Mouse (Mus musculus): ENCODE measurements around the gene Gm45140. TPM values are rescaled to one million over a fixed set of nuclear protein-coding genes. Genes with fewer than 3 reads are reported as not detected.
"Not testable (repeated sequence)": the region's sequence is repeated elsewhere in the genome, so short reads cannot be mapped to it uniquely, and the experiment has no call there.

Gene Gm45140
- polyA plus RNA-seq, 1 experiment from 2014 or later: 2.2 TPM

DNA sequence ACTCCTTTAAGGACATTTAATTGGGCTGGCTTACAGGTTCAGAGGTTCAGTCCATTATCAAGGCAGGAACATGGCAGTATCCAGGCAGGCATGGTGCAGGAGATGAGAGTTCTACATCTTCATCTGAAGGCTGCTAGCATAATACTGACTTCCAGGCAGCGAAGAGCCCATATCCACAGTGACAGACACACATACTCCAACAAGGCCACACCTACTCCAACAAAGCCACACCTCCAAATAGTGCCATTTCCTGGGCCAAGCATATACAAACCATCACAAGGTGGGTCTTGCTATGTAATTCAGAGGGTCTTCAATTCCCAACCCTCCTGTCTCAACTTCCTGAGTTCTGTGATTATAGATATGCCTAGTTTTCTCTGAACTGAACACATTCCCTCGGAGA lies 71.3 kb downstream of the Gm45140 start:
- H3K27me3 ChIP-seq; ATAC-seq (replicated peaks; ENCODE audit: insufficient number of reproducible peaks, insufficient read depth, low FRiP score, low read depth); H3K4me3 ChIP-seq; H3K4me2 ChIP-seq; H3K36me3 ChIP-seq; H3K4me1 ChIP-seq (replicated peaks); H3K27ac ChIP-seq; H3K9ac ChIP-seq; H3K9me3 ChIP-seq (replicated peaks): not testable (repeated sequence)
- 94% methylated on average over 2 of the region's 2 CpGs for WGBS

DNA sequence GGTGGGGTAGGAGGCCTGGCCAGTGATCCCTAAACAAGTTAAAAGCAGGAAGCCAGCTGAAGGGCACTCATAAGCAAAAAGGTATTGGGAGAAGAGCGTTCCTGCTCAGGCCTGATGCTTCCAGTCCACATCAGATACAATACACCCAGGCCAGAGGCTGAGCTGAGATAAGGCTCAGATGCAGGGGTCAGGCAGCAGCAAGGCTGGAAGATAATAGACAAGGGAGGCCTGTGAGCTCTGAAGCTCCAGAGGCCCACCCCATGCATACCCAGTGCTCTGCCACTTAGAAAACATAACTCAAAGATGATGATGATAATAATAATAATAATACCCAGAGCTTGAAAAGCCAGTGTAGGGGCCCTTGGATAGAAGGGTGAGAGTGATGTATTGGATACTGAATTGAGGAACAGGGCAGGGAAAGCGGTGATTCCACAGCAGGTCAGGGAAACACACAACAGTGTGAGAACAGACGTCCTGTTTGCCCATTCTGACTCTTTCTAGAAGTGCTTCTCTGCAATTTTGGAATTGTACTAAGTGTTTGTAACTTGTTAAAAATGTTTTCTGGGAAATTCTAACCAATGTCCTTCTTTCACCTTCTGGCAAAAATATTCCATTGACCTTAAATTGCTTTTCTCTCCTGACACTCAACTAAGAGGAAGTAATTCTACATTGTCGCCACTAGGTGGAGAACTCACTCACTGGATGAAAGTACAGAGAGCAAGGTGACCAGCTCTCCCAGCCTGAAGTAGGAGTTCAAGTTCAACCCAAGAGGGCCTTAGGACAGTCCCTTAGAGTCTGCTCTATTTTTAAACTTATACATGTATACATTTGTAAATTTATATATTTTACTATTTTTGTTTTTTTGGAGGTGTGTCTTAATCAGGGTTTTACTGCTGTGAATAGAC lies 72.0 kb downstream of the Gm45140 start:
- no peak for ATAC-seq (replicated peaks; ENCODE audit: insufficient number of reproducible peaks, insufficient read depth, low FRiP score, low read depth)
- H3K27me3 ChIP-seq: no peaks in the 10 kb centered on the region
- H3K27ac ChIP-seq: no peak overlapping the region
- no peaks in the 10 kb centered on the region for H3K9me3 ChIP-seq (replicated peaks)
- no peak overlapping the region for H3K4me2 ChIP-seq
- no peaks in the 10 kb centered on the region for H3K4me1 ChIP-seq (replicated peaks)
- no peak overlapping the region for H3K9ac ChIP-seq
- no peaks in the 10 kb centered on the region for H3K36me3 ChIP-seq
- H3K4me3 ChIP-seq: no peak overlapping the region
- WGBS: 59% methylated on average over 4 of the region's 4 CpGs

- Histone ChIP-seq H3K27me3 (no peaks in the 10 kb centered on the region), H3K9ac (no peak overlapping the region), H3K36me3 (no peaks in the 10 kb centered on the region), H3K4me2 (no peak overlapping the region), H3K9me3 (replicated peaks) (no peaks in the 10 kb centered on the region), H3K4me3 (no peak overlapping the region), H3K4me1 (replicated peaks) (no peaks in the 10 kb centered on the region), H3K27ac (no peak overlapping the region)
- no peak for ATAC-seq (replicated peaks; ENCODE audit: insufficient number of reproducible peaks, insufficient read depth, low FRiP score, low read depth)
- 79% methylated on average over 5 of the region's 5 CpGs for WGBS
Measured at GRCm38 (mm10) chr6:87762161-87762560, 73.4 kb downstream of the Gm45140 start.

DNA sequence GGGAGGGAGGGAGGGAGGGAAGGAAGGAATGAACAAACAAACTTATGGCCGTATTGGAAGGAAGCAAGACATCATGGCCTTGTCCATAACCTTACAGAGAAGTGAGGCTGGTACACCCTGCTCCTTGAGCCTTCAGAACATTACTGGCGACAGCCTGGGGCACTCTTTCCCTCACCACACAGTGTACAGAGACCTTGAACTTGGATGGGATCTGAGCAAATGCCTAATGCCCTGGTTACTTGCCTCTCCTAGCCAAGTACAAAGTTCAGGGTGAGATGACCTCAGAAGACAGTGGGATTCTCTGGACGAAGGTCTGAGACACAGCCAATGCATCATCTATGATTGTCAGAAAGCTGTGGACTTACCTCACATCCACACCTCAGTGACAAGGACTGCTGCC lies 75.7 kb downstream of the Gm45140 start:
- H3K36me3 ChIP-seq: no peaks in the 10 kb centered on the region
- H3K9ac ChIP-seq: no peak overlapping the region
- ATAC-seq (replicated peaks; ENCODE audit: insufficient number of reproducible peaks, insufficient read depth, low FRiP score, low read depth): no peak
- H3K27ac ChIP-seq: no peak overlapping the region
- 64% methylated on average over 3 of the region's 3 CpGs for WGBS
- H3K27me3 ChIP-seq: no peaks in the 10 kb centered on the region
- no peaks in the 10 kb centered on the region for H3K4me1 ChIP-seq (replicated peaks)
- no peak overlapping the region for H3K4me3 ChIP-seq
- no peaks in the 10 kb centered on the region for H3K9me3 ChIP-seq (replicated peaks)
- no peak overlapping the region for H3K4me2 ChIP-seq

DNA sequence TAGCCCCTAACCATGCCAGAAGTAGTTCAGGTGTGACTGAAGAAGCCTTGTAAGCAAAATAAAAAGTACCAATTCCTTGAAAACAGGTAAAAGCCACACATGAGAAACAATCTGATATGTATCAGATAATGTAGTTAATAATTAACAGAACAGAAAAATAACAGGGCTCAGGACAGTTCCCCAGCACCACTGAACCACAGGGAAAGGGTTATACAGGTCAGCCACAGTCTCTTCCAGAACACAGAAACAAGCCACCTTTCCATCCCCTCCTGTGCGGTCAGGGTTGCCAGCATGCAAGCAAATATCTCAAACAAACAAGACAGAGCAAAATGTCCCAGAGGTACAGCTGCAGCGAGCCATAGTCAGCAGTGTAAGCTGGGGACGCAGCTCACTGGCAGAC lies 76.2 kb downstream of the Gm45140 start:
- Histone ChIP-seq H3K4me2 (no peak overlapping the region), H3K9me3 (replicated peaks) (no peaks in the 10 kb centered on the region), H3K4me3 (no peak overlapping the region), H3K27me3 (no peaks in the 10 kb centered on the region), H3K4me1 (replicated peaks) (no peaks in the 10 kb centered on the region), H3K9ac (no peak overlapping the region), H3K36me3 (no peaks in the 10 kb centered on the region), H3K27ac (no peak overlapping the region)
- no peak for ATAC-seq (replicated peaks; ENCODE audit: insufficient number of reproducible peaks, insufficient read depth, low FRiP score, low read depth)
- WGBS: 66% methylated on average over 3 of the region's 3 CpGs

GRCm38 (mm10) chr6:87756896-87757295 lies 78.7 kb downstream of the Gm45140 start:
- WGBS: 83% methylated on average over 8 of the region's 8 CpGs
- H3K9ac ChIP-seq: no peak overlapping the region
- H3K4me2 ChIP-seq: no peak overlapping the region
- H3K36me3 ChIP-seq: no peaks in the 10 kb centered on the region
- H3K4me1 ChIP-seq (replicated peaks): no peaks in the 10 kb centered on the region
- H3K27ac ChIP-seq: no peak overlapping the region
- ATAC-seq (replicated peaks; ENCODE audit: insufficient number of reproducible peaks, insufficient read depth, low FRiP score, low read depth): no peak
- no peaks in the 10 kb centered on the region for H3K9me3 ChIP-seq (replicated peaks)
- H3K27me3 ChIP-seq: no peaks in the 10 kb centered on the region
- H3K4me3 ChIP-seq: no peak overlapping the region

DNA sequence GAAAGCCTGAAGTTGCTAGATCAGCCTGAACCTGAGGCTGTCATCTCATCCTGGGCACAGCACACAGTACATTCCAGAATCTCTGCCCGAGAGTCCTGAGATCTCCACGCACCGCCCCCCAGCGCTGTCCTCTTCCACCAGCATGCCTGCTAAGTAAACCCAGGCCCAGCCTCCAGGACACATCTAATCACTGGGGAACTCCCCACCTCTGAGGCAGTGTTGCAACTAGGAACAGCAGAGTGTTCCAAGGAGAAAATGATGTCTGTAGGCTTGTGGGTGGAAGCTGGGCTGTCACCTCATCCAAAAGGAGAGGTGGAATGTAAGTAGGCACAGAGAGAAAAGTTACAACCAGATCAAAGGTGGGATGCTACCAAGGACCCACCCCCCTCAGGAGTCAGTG lies 80.4 kb downstream of the Gm45140 start:
- Histone ChIP-seq H3K9me3 (replicated peaks) (no peaks in the 10 kb centered on the region), H3K4me1 (replicated peaks) (no peaks in the 10 kb centered on the region), H3K4me2 (no peak overlapping the region), H3K27me3 (no peaks in the 10 kb centered on the region), H3K9ac (no peak overlapping the region), H3K4me3 (no peak overlapping the region), H3K27ac (no peak overlapping the region), H3K36me3 (no peaks in the 10 kb centered on the region)
- ATAC-seq (replicated peaks; ENCODE audit: insufficient number of reproducible peaks, insufficient read depth, low FRiP score, low read depth): no peak
- WGBS: 84% methylated on average over 4 of the region's 4 CpGs

- no peak overlapping the region for H3K4me2 ChIP-seq
- no peaks in the 10 kb centered on the region for H3K36me3 ChIP-seq
- H3K9me3 ChIP-seq (replicated peaks): no peaks in the 10 kb centered on the region
- no peaks in the 10 kb centered on the region for H3K4me1 ChIP-seq (replicated peaks)
- 80% methylated on average over 6 of the region's 6 CpGs for WGBS
- H3K4me3 ChIP-seq: no peak overlapping the region
- H3K27ac ChIP-seq: no peak overlapping the region
- ATAC-seq (replicated peaks; ENCODE audit: insufficient number of reproducible peaks, insufficient read depth, low FRiP score, low read depth): no peak
- no peaks in the 10 kb centered on the region for H3K27me3 ChIP-seq
- no peak overlapping the region for H3K9ac ChIP-seq
Measured at GRCm38 (mm10) chr6:87751574-87751973, 84.0 kb downstream of the Gm45140 start.

DNA sequence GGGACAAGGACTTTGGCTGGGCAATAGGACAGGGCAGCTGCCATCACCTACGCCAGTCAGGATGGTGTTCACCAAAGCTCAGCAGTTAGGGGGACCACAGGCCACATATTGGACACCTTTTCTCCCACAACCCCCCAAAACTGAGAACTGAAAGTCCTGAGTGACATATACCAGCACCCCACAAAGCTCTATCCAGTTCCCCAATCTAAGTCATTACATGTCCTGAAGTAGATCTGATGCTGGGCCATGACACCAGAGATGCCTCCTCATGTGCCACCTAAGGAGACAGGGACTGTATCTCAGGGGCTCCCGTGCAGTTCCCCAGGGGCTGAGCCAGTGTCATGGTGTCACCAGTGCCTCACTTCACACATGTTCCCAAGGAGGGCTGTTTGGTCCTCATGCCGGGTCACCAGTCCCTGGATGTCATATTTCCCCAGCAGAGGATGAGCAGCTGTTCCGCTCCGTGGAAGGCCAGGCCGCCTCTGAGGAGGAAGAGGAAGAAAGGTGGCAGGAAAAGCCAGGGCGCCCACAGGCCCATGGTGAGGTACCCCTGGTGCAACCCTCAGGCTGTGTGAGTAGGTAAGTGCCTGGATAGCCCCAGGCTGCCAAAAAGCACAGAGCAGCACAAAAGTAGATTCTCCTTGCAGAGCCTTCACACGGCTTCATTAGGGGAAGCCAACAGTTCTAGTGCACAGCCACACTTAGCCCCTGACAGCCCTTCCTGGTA lies 85.2 kb downstream of the Gm45140 start:
- no peak overlapping the region for H3K27ac ChIP-seq
- H3K4me1 ChIP-seq (replicated peaks): 0 out of 2 replicates have a peak, but pooled peaks cover 5% of the 10 kb centered on the region
- no peaks in the 10 kb centered on the region for H3K9me3 ChIP-seq (replicated peaks)
- 72% methylated on average over 8 of the region's 8 CpGs for WGBS
- no peak overlapping the region for H3K9ac ChIP-seq
- H3K36me3 ChIP-seq: no peaks in the 10 kb centered on the region
- no peak overlapping the region for H3K4me2 ChIP-seq
- no peaks in the 10 kb centered on the region for H3K27me3 ChIP-seq
- H3K4me3 ChIP-seq: no peak overlapping the region
- no peak for ATAC-seq (replicated peaks; ENCODE audit: insufficient number of reproducible peaks, insufficient read depth, low FRiP score, low read depth)

DNA sequence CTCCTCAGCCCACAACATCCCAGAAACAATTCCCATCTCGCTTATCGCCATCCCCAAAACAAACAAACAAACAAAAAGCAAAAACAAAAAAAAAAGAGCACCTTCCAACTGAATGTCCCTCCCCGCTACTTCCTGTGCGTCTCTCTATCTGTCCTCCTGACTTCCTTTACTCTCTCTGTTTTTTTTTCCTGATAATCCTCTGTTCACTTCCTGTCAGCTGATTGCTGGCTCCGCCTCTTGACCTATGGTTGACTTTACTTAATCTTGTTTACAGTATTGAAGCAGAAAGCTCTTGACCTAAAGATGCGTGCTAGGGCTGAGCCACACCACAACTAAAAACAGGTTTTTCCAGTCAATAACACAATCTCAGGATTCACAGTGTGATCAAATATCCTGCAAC lies 87.1 kb downstream of the Gm45140 start:
- no peaks in the 10 kb centered on the region for H3K36me3 ChIP-seq
- ATAC-seq (replicated peaks; ENCODE audit: insufficient number of reproducible peaks, insufficient read depth, low FRiP score, low read depth): no peak
- H3K4me1 ChIP-seq (replicated peaks): 0 out of 2 replicates have a peak, but pooled peaks cover 5% of the 10 kb centered on the region
- no peak overlapping the region for H3K4me2 ChIP-seq
- no peak overlapping the region for H3K9ac ChIP-seq
- 76% methylated on average over 6 of the region's 6 CpGs for WGBS
- no peak overlapping the region for H3K4me3 ChIP-seq
- H3K27me3 ChIP-seq: no peaks in the 10 kb centered on the region
- H3K9me3 ChIP-seq (replicated peaks): no peaks in the 10 kb centered on the region
- H3K27ac ChIP-seq: no peak overlapping the region

DNA sequence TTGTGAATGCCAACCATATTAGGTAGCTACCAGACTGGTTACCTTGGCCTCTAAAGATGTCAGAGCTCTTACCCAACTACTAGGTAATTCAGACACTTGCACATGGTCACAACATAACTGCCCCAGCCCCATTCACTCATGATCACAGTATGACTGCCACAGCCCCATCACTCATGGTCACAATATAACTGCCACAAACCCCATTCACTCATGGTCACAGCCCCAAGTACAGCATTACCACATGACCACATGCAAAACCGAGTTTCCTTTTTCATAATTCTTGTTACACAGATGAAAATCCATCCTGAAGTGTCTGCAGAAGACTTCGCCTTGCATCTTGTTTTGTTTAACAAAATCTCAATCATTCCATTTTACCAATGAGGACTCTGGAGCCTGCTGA lies 87.5 kb downstream of the Gm45140 start:
- Histone ChIP-seq H3K27me3 (no peaks in the 10 kb centered on the region), H3K4me3 (no peak overlapping the region), H3K36me3 (no peaks in the 10 kb centered on the region), H3K9me3 (replicated peaks) (no peaks in the 10 kb centered on the region), H3K4me2 (no peak overlapping the region), H3K4me1 (replicated peaks) (0 out of 2 replicates have a peak, but pooled peaks cover 5% of the 10 kb centered on the region), H3K27ac (no peak overlapping the region), H3K9ac (no peak overlapping the region)
- WGBS: 70% methylated on average over 2 of the region's 2 CpGs
- no peak for ATAC-seq (replicated peaks; ENCODE audit: insufficient number of reproducible peaks, insufficient read depth, low FRiP score, low read depth)
